26 mouse cellular contexts compared by ENCODE assay signal in the genomic region with DNA sequence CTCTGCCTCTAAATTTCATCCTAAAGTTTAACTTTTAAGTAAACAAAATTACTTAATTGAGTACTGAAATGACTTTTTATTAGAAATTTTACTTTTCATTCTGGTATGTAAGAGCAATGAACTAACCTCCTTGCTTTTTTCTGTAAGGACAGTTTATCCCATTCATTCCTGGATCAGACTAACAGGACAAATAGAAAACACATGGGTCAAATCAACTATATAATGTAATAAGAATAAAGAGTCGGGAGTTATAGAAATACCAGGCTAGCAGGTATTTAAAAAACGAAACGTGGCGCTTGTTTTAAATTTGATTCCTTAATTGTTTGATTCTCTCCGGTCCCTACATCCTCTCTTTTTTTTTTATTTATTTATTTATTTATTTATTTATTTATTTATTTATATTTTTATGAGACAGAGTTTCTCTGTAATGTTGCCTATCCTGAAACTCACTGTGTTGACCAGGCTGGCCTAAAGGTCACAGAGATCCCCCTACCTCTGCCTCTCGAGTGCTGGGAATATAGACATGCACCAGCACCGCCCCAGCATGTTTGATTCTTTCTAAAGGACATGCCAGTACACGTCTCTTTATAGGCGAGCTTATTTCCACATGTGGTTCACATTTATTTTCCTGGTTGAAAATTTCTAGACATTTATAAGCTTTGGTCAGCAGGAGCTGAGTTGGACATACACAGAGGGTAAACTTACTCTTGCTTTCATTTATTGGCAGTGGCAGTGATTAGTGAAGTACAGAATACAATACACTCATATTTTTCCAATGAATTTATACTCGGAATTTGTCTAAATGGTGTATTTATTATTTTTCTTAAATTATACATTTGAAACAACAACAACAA.
DNase-seq lines count a peak whose midpoint lies in the region; ATAC-seq lines count a peak whose summit lies in the region.
"Had no signal": no experiment of that assay in that cellular context is flagged by ENCODE, and none has a peak within 500 bp of the region (broad histone marks: within the 10 kb centered on the region; RNA-seq: fewer than 3 reads in every experiment).

No protein-coding gene starts in this region.

- ATAC-seq in embryonic facial prominence, embryonic 11.5 days (replicated peaks; ENCODE audit: insufficient number of reproducible peaks, low FRiP score, low TSS enrichment, low read depth): 0 out of 2 replicates have a peak, but pooled peaks have one; percentile 65
- peak; percentile 57; the same call in 1 of the 2 replicates for ATAC-seq in limb, embryonic 13.5 days (ENCODE audit: low FRiP score, low read depth)
- ATAC-seq in embryonic facial prominence, embryonic 14.5 days (ENCODE audit: low read depth): no peak
- no peak for ATAC-seq in forebrain, embryonic 11.5 days (replicated peaks; ENCODE audit: low FRiP score)
- ATAC-seq: activated CD4-positive, CD25-positive, alpha-beta regulatory T cell, adult 4 months; CD4-positive, CD25-positive, alpha-beta regulatory T cell, adult 4 months; forebrain, embryonic 14.5 days; forebrain, embryonic 16.5 days; Patski had no signal

- H3K9ac ChIP-seq in embryonic facial prominence, embryonic 11.5 days (replicated peaks; ENCODE audit: low read length): no peak overlapping the region
- H3K9ac ChIP-seq in limb, embryonic 13.5 days: no peak overlapping the region
- H3K9ac ChIP-seq in embryonic facial prominence, embryonic 14.5 days (ENCODE audit: low read depth, low read length): no peak overlapping the region
- H3K9ac ChIP-seq in forebrain, embryonic 11.5 days (ENCODE audit: low read length): no peak overlapping the region
- H3K9ac ChIP-seq: embryonic facial prominence, embryonic 12.5 days; embryonic facial prominence, embryonic 15.5 days; forebrain, embryonic 12.5 days had no signal

- peak; percentile 59 for DNase-seq in embryonic facial prominence, embryonic 11.5 days (ENCODE audit: low spot score)
- no peak for DNase-seq in embryonic facial prominence, embryonic 10.5 days (ENCODE audit: low spot score)
- DNase-seq in limb, embryonic 10.5 days (ENCODE audit: low spot score): no peak
- peak; percentile 15 for DNase-seq in embryonic facial prominence, embryonic 14.5 days (ENCODE audit: low spot score)
- peak; percentile 21 for DNase-seq in forelimb bud, embryonic 11.5 days (ENCODE audit: low read depth, low spot score)
- no peak for DNase-seq in layer of hippocampus, postnatal 14 days (ENCODE audit: low spot score in 2 of 2)
- DNase-seq in forebrain, embryonic 11.5 days (ENCODE audit: low spot score): no peak
- DNase-seq: adrenal gland, adult 8-10 months; adrenal gland, postnatal 14 days; adrenal gland, postnatal 36 days; B cell, adult 2 months; cerebellum, adult 11-12 months; cerebellum, adult 2 months; cerebellum, adult 9-10 months; cerebellum, postnatal 10 days; cerebellum, postnatal 25 days had no signal

- WGBS in embryonic facial prominence, embryonic 11.5 days: 67% methylated on average over 10 of the region's 10 CpGs
- WGBS in embryonic facial prominence, embryonic 10.5 days: 76% methylated on average over 10 of the region's 10 CpGs
- 50% methylated on average over 10 of the region's 10 CpGs for WGBS in limb, embryonic 13.5 days
- WGBS in limb, embryonic 10.5 days: 88% methylated on average over 10 of the region's 10 CpGs
- 52% methylated on average over 10 of the region's 10 CpGs for WGBS in embryonic facial prominence, embryonic 14.5 days
- 83% methylated on average over 10 of the region's 10 CpGs for WGBS in forebrain, embryonic 11.5 days

- H3K27ac ChIP-seq in embryonic facial prominence, embryonic 11.5 days (replicated peaks; ENCODE audit: low read depth, low read length): no peak overlapping the region
- no peak overlapping the region for H3K27ac ChIP-seq in embryonic facial prominence, embryonic 10.5 days (replicated peaks)
- H3K27ac ChIP-seq in limb, embryonic 13.5 days: no peak overlapping the region; the same call in 1 of the 2 replicates
- no peak overlapping the region for H3K27ac ChIP-seq in limb, embryonic 10.5 days
- H3K27ac ChIP-seq in embryonic facial prominence, embryonic 14.5 days (replicated peaks; ENCODE audit: low read depth, low read length): no peak overlapping the region
- H3K27ac ChIP-seq in forebrain, embryonic 11.5 days (ENCODE audit: low read depth, low read length): no peak overlapping the region
- H3K27ac ChIP-seq: embryonic facial prominence, embryonic 12.5 days; embryonic facial prominence, embryonic 15.5 days; forebrain, embryonic 12.5 days had no signal

- no peaks in the 10 kb centered on the region for H3K4me1 ChIP-seq in embryonic facial prominence, embryonic 11.5 days (ENCODE audit: control insufficient read depth, insufficient read depth, low read length)
- H3K4me1 ChIP-seq in embryonic facial prominence, embryonic 10.5 days: no peaks in the 10 kb centered on the region
- 0 out of 2 replicates have a peak, but pooled peaks cover 8% of the 10 kb centered on the region for H3K4me1 ChIP-seq in limb, embryonic 13.5 days
- H3K4me1 ChIP-seq in limb, embryonic 10.5 days: no peaks in the 10 kb centered on the region
- H3K4me1 ChIP-seq in embryonic facial prominence, embryonic 14.5 days (ENCODE audit: control insufficient read depth, insufficient read depth, low read length): no peaks in the 10 kb centered on the region
- H3K4me1 ChIP-seq in forebrain, embryonic 11.5 days (replicated peaks; ENCODE audit: control insufficient read depth, insufficient read depth, low read length): no peaks in the 10 kb centered on the region
- H3K4me1 ChIP-seq: embryonic facial prominence, embryonic 15.5 days; forebrain, embryonic 12.5 days had no signal

- no peaks in the 10 kb centered on the region for H3K9me3 ChIP-seq in embryonic facial prominence, embryonic 11.5 days (replicated peaks; ENCODE audit: control insufficient read depth, low read length)
- peaks cover 5% of the 10 kb centered on the region; the same call in 1 of the 2 replicates for H3K9me3 ChIP-seq in embryonic facial prominence, embryonic 10.5 days
- H3K9me3 ChIP-seq in limb, embryonic 13.5 days: peaks cover 6% of the 10 kb centered on the region; the same call in 1 of the 2 replicates
- H3K9me3 ChIP-seq in limb, embryonic 10.5 days (replicated peaks): no peaks in the 10 kb centered on the region
- H3K9me3 ChIP-seq in embryonic facial prominence, embryonic 14.5 days (ENCODE audit: control insufficient read depth, low read length): 0 out of 2 replicates have a peak, but pooled peaks cover 7% of the 10 kb centered on the region
- H3K9me3 ChIP-seq in forebrain, embryonic 11.5 days (ENCODE audit: control insufficient read depth, low read length): no peaks in the 10 kb centered on the region
- H3K9me3 ChIP-seq: embryonic facial prominence, embryonic 12.5 days; embryonic facial prominence, embryonic 15.5 days had no signal

- no peak overlapping the region for H3K4me2 ChIP-seq in embryonic facial prominence, embryonic 11.5 days (ENCODE audit: low read depth, low read length)
- no peak overlapping the region for H3K4me2 ChIP-seq in limb, embryonic 13.5 days (replicated peaks)
- no peak overlapping the region for H3K4me2 ChIP-seq in embryonic facial prominence, embryonic 14.5 days (ENCODE audit: low read depth, low read length)
- H3K4me2 ChIP-seq in forebrain, embryonic 11.5 days (ENCODE audit: low read depth, low read length, severe bottlenecking): no peak overlapping the region
- H3K4me2 ChIP-seq: embryonic facial prominence, embryonic 12.5 days; embryonic facial prominence, embryonic 15.5 days; forebrain, embryonic 12.5 days had no signal

- H3K4me3 ChIP-seq in embryonic facial prominence, embryonic 11.5 days (ENCODE audit: low read depth, low read length): no peak overlapping the region
- H3K4me3 ChIP-seq in embryonic facial prominence, embryonic 10.5 days: no peak overlapping the region
- H3K4me3 ChIP-seq in limb, embryonic 13.5 days: no peak overlapping the region
- no peak overlapping the region for H3K4me3 ChIP-seq in limb, embryonic 10.5 days
- no peak overlapping the region for H3K4me3 ChIP-seq in embryonic facial prominence, embryonic 14.5 days (ENCODE audit: low read depth, low read length)
- H3K4me3 ChIP-seq in forebrain, embryonic 11.5 days (ENCODE audit: low read depth, low read length): no peak overlapping the region
- H3K4me3 ChIP-seq: embryonic facial prominence, embryonic 12.5 days; embryonic facial prominence, embryonic 15.5 days; forebrain, embryonic 12.5 days had no signal

- H3K27me3 ChIP-seq in embryonic facial prominence, embryonic 11.5 days (ENCODE audit: control insufficient read depth, insufficient read depth, low read length): no peaks in the 10 kb centered on the region
- no peaks in the 10 kb centered on the region for H3K27me3 ChIP-seq in embryonic facial prominence, embryonic 10.5 days (replicated peaks; ENCODE audit: low read depth, poor library complexity, severe bottlenecking)
- H3K27me3 ChIP-seq in limb, embryonic 13.5 days: no peaks in the 10 kb centered on the region
- no peaks in the 10 kb centered on the region for H3K27me3 ChIP-seq in limb, embryonic 10.5 days (ENCODE audit: low read depth, poor library complexity, severe bottlenecking)
- H3K27me3 ChIP-seq in embryonic facial prominence, embryonic 14.5 days (replicated peaks; ENCODE audit: control insufficient read depth, insufficient read depth, low read length): no peaks in the 10 kb centered on the region
- no peaks in the 10 kb centered on the region for H3K27me3 ChIP-seq in forebrain, embryonic 11.5 days (ENCODE audit: control insufficient read depth, insufficient read depth, low read length)
- H3K27me3 ChIP-seq: CH12.LX; embryonic facial prominence, embryonic 12.5 days; embryonic facial prominence, embryonic 15.5 days; forebrain, embryonic 12.5 days; Patski had no signal

- peaks cover 5% of the 10 kb centered on the region for H3K36me3 ChIP-seq in embryonic facial prominence, embryonic 11.5 days (replicated peaks; ENCODE audit: control insufficient read depth, insufficient read depth, low read depth, low read length)
- H3K36me3 ChIP-seq in embryonic facial prominence, embryonic 10.5 days (replicated peaks): peaks cover 41% of the 10 kb centered on the region
- H3K36me3 ChIP-seq in limb, embryonic 13.5 days: peaks cover 29% of the 10 kb centered on the region
- H3K36me3 ChIP-seq in limb, embryonic 10.5 days: peaks cover 38% of the 10 kb centered on the region
- H3K36me3 ChIP-seq in embryonic facial prominence, embryonic 14.5 days (ENCODE audit: control insufficient read depth, insufficient read depth, low read length): peaks cover 28% of the 10 kb centered on the region
- H3K36me3 ChIP-seq in forebrain, embryonic 11.5 days (ENCODE audit: control insufficient read depth, insufficient read depth, low read length): peaks cover 6% of the 10 kb centered on the region; the same call in 1 of the 2 replicates

Comparison
In these comparisons a context has a peak if more than half of its experiments do, and no peak if none do; other contexts are left out.
1. ATAC-seq: peak in embryonic facial prominence, embryonic 11.5 days (single experiment) and limb, embryonic 13.5 days (single experiment); none in embryonic facial prominence, embryonic 14.5 days (single experiment) and forebrain, embryonic 11.5 days (single experiment).
2. DNase-seq: peak in embryonic facial prominence, embryonic 11.5 days (single experiment), embryonic facial prominence, embryonic 14.5 days (single experiment) and forelimb bud, embryonic 11.5 days (single experiment); none in embryonic facial prominence, embryonic 10.5 days (single experiment), limb, embryonic 10.5 days (single experiment), layer of hippocampus, postnatal 14 days (0 of 2) and forebrain, embryonic 11.5 days (single experiment).